Mouse (Mus musculus) intestine, embryonic 15.5 days (tissue): Measurements from ENCODE around the gene Nudt8. TPM values are rescaled to one million over a fixed set of nuclear protein-coding genes. Genes with fewer than 3 reads are reported as not detected.

ENCODE experiments used
- ATAC-seq: fragments of 200-750 bp; cut with Nextera tagmentation; 2 replicates; pipeline ENCODE4 v1.8.0; 2017; ENCODE audit warnings: moderate TSS enrichment, moderate library complexity
- H3K27ac ChIP-seq: fragments of 300-500 bp; sonication (generic); 2 replicates; pipeline ENCODE4 v1.5.1; 2015; ENCODE audit warnings: mild to moderate bottlenecking, inconsistent platforms
- H3K27me3 ChIP-seq: fragments of 300-500 bp; sonication (generic); replicated peaks from 2 replicates; pipeline ENCODE4 v1.6.1; 2015; ENCODE audit warnings: inconsistent platforms
- H3K36me3 ChIP-seq: fragments of 300-500 bp; sonication (generic); 2 replicates; pipeline ENCODE4 v1.6.1; 2015; ENCODE audit warnings: inconsistent platforms
- H3K4me1 ChIP-seq: fragments of 300-500 bp; sonication (generic); replicated peaks from 2 replicates; pipeline ENCODE4 v1.6.1; 2015; ENCODE audit warnings: inconsistent platforms
- H3K4me2 ChIP-seq: fragments of 300-500 bp; sonication (generic); replicated peaks from 2 replicates; pipeline ENCODE4 v1.6.1; 2015; ENCODE audit warnings: mild to moderate bottlenecking, inconsistent platforms
- H3K4me3 ChIP-seq: fragments of 300-500 bp; sonication (generic); replicated peaks from 2 replicates; pipeline ENCODE4 v1.5.1; 2015; ENCODE audit warnings: inconsistent platforms
- H3K9ac ChIP-seq: fragments of 300-500 bp; sonication (generic); 2 replicates; pipeline ENCODE4 v1.6.1; 2015; ENCODE audit warnings: inconsistent platforms
- H3K9me3 ChIP-seq: fragments of 300-500 bp; sonication (generic); 2 replicates; pipeline ENCODE4 v1.6.1; 2016; ENCODE audit warnings: inconsistent platforms
- WGBS: fragments of 180-500 bp; shearing (Covaris S2); methylation state at CpG from one replicate; pipeline ENCODE4 v1.1.7; 2015; 5-methylcytosine and 5-hydroxymethylcytosine counted together
- polyA plus RNA-seq: library from polyadenylated mRNA; unstranded; fragments of >200 nt; fragmentation: Nextera tagmentation; extraction: Ambion mirVana; gene quantifications from 2 replicates; pipeline ENCODE4 v1.2.1, GENCODE M21; 2015

Nudt8 gene
- polyA plus RNA-seq, 1 experiment from 2014 or later, result 33.8 TPM

GRCm38 (mm10) chr19:4003112-4003511, 2.7 kb downstream of the Nudt8 start, which contains the start of gene Doc2g:
Gene Doc2g (plus strand): TSS chr19:4003313.
- no peaks in the 10 kb centered on the region for H3K9me3 ChIP-seq
- H3K4me3 ChIP-seq, result no peak within 1 kb of the TSS
- H3K27me3 ChIP-seq, result no peaks in the 10 kb centered on the region
- no peak for ATAC-seq
- no peak within 1 kb of the TSS for H3K27ac ChIP-seq
- H3K36me3 ChIP-seq, result peaks cover 12% of the 10 kb centered on the region
- H3K4me2 ChIP-seq, result no peak within 1 kb of the TSS
- peaks cover 26% of the 10 kb centered on the region for H3K4me1 ChIP-seq
- no peak within 1 kb of the TSS for H3K9ac ChIP-seq
- WGBS, result 73% methylated on average over 1 of the region's 1 CpGs

- ATAC-seq, result no peak
- Histone ChIP-seq H3K27ac (no peak overlapping the region), H3K4me3 (no peak overlapping the region), H3K27me3 (no peaks in the 10 kb centered on the region), H3K36me3 (peaks cover 18% of the 10 kb centered on the region), H3K9me3 (no peaks in the 10 kb centered on the region), H3K9ac (no peak overlapping the region), H3K4me1 (peaks cover 26% of the 10 kb centered on the region), H3K4me2 (no peak overlapping the region)
- WGBS, result 75% methylated on average over 12 of the region's 12 CpGs
These were observed 3.3 kb downstream of the Nudt8 start for GRCm38 (mm10) chr19:4003641-4004040.

- Histone ChIP-seq H3K4me2 (no peak overlapping the region), H3K36me3 (peaks cover 24% of the 10 kb centered on the region), H3K9me3 (no peaks in the 10 kb centered on the region), H3K9ac (no peak overlapping the region), H3K4me3 (no peak overlapping the region), H3K4me1 (peaks cover 25% of the 10 kb centered on the region), H3K27ac (no peak overlapping the region), H3K27me3 (no peaks in the 10 kb centered on the region)
- WGBS, result 82% methylated on average over 15 of the region's 15 CpGs
- ATAC-seq, result no peak
These were observed 4.0 kb downstream of the Nudt8 start for GRCm38 (mm10) chr19:4004331-4004730.

- WGBS, result 82% methylated on average over 9 of the region's 9 CpGs
- no peaks in the 10 kb centered on the region for H3K27me3 ChIP-seq
- no peak for ATAC-seq
- H3K27ac ChIP-seq, result no peak overlapping the region
- no peak overlapping the region for H3K4me3 ChIP-seq
- peaks cover 24% of the 10 kb centered on the region for H3K36me3 ChIP-seq
- peaks cover 20% of the 10 kb centered on the region for H3K4me1 ChIP-seq
- no peak overlapping the region for H3K9ac ChIP-seq
- H3K4me2 ChIP-seq, result no peak overlapping the region
- no peaks in the 10 kb centered on the region for H3K9me3 ChIP-seq
These were observed 4.7 kb downstream of the Nudt8 start for GRCm38 (mm10) chr19:4005091-4005490.

DNA sequence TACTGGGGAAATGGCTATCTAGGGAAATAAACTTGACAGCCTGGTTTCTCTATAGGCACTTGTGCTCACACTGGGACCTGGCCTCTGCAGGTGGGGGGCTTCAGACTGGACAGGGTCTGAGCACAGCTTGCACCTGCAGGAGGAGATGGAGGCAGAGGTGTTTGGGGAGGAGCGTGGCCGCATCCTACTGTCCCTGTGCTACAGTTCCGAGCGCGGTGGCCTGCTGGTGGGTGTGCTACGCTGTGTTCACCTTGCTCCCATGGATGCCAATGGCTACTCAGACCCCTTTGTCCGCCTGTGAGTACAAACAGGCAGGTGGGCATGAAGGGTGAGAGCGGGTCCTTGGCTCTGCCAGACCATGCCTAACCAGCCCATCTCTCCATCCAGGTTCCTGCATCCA, 5.6 kb downstream of the Nudt8 start:
- ATAC-seq, result no peak
- Histone ChIP-seq H3K4me2 (no peak overlapping the region), H3K27me3 (no peaks in the 10 kb centered on the region), H3K4me3 (no peak overlapping the region), H3K27ac (no peak overlapping the region), H3K36me3 (peaks cover 25% of the 10 kb centered on the region), H3K9ac (no peak overlapping the region), H3K4me1 (peaks cover 18% of the 10 kb centered on the region), H3K9me3 (no peaks in the 10 kb centered on the region)
- WGBS, result 94% methylated on average over 8 of the region's 8 CpGs

DNA sequence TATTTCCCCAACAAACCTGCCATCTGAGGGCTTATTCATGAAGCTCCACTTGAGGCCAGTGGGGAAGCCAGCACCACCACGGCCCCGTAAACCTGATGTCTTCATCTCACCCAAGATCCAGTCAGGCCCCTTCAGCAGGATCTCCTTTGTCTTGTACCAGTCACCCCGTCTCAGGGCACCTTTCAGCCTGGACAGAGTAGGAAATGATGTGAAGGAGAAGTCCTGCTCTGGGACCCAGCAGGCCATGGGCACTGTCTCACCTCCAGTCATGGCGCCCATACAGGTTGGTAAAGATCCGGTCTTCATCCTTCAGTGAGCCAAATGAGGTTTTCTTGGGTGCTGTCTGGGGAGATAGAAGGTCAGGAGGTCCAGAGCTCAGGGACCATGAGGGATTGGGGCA, 10.7 kb downstream of the Nudt8 start:
- Histone ChIP-seq H3K36me3 (peaks cover 27% of the 10 kb centered on the region), H3K9me3 (no peaks in the 10 kb centered on the region), H3K4me2 (peak overlapping the region; percentile 60; the same call in 1 of the 2 replicates), H3K27me3 (no peaks in the 10 kb centered on the region), H3K4me3 (no peak overlapping the region), H3K27ac (no peak overlapping the region), H3K9ac (no peak overlapping the region), H3K4me1 (peaks cover 8% of the 10 kb centered on the region; the same call in 1 of the 2 replicates)
- no peak for ATAC-seq
- WGBS, result 93% methylated on average over 5 of the region's 5 CpGs

DNA sequence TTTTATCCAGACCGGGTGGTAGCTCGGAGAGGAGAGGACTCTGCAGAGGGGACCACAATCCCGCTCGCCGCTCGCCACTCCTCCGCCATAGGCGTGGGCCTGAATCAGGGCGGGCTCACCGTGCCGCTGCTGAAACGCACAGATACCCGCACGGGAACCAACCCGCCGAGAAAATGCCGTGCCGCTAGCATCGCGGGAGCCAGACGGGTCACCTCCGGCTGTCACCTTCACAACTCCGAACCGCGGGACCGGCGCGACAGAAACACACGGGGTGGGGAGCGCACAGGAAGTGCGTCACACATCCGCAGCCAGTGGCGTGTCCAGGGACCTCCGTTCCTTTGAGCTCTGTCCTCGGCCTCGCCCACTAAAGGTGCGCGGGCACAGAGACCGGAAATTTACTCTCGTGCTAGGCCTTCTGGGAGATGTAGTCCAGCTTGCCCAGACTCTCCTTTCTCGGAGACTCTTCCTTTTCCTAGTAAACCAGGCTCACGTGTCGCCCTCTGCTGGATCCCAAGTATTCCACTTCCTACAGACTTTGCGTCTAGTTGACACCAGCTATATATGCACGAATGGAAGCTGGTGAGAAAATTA, 12.1 kb downstream of the Nudt8 start, which contains the start of gene Ndufv1:
TSS of gene Ndufv1 (minus strand) at position 375 of the 591 bp plus-strand sequence.
- Histone ChIP-seq H3K4me3 (peak within 1 kb of the TSS; percentile 80), H3K27ac (peak within 1 kb of the TSS; percentile 41; the same call in 1 of the 2 replicates), H3K4me1 (peaks cover 8% of the 10 kb centered on the region; the same call in 1 of the 2 replicates), H3K9me3 (no peaks in the 10 kb centered on the region), H3K4me2 (peak within 1 kb of the TSS; percentile 65), H3K27me3 (no peaks in the 10 kb centered on the region), H3K36me3 (peaks cover 20% of the 10 kb centered on the region), H3K9ac (peak within 1 kb of the TSS; percentile 69)
- under 1% methylated on average over 45 of the region's 45 CpGs for WGBS
- peak; percentile 99 for ATAC-seq

GRCm38 (mm10) chr19:4013066-4013465, 12.7 kb downstream of the Nudt8 start:
- H3K36me3 ChIP-seq, result peaks cover 15% of the 10 kb centered on the region
- H3K4me3 ChIP-seq, result peak overlapping the region; percentile 80
- peak overlapping the region; percentile 44 for H3K9ac ChIP-seq
- WGBS, result 15% methylated on average over 9 of the region's 9 CpGs
- H3K27ac ChIP-seq, result no peak overlapping the region
- no peaks in the 10 kb centered on the region for H3K27me3 ChIP-seq
- ATAC-seq, result peak; percentile 48
- H3K9me3 ChIP-seq, result no peaks in the 10 kb centered on the region
- peak overlapping the region; percentile 65 for H3K4me2 ChIP-seq
- H3K4me1 ChIP-seq, result peaks cover 8% of the 10 kb centered on the region; the same call in 1 of the 2 replicates

- no peak overlapping the region for H3K4me3 ChIP-seq
- H3K4me2 ChIP-seq, result no peak overlapping the region
- no peak overlapping the region for H3K9ac ChIP-seq
- 0 out of 2 replicates have a peak, but pooled peaks cover 3% of the 10 kb centered on the region for H3K36me3 ChIP-seq
- H3K27me3 ChIP-seq, result no peaks in the 10 kb centered on the region
- no peaks in the 10 kb centered on the region for H3K9me3 ChIP-seq
- no peak for ATAC-seq
- H3K27ac ChIP-seq, result no peak overlapping the region
- peaks cover 11% of the 10 kb centered on the region; the same call in 1 of the 2 replicates for H3K4me1 ChIP-seq
These were observed 14.4 kb downstream of the Nudt8 start for GRCm38 (mm10) chr19:4014802-4015201.

DNA sequence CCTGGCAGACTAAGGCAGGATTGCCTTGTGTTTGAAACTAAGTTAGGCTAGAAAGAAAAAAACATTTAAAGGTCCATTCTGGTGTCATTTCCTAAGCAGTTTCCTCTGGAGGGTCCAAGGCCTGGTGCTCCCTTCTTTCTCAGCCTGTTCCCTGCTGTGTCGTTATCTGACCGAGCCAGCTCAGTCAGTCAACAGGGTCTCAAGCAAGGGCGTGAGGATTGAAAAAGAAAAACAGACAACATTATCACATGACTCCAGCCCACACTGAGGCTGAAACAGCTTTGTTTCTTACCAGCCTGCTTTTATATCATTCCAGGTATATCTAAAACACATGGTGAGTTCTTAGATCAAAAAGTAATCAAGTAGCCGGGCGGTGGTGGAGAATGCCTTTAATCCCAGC, 15.3 kb downstream of the Nudt8 start:
- Histone ChIP-seq H3K4me2 (no peak overlapping the region), H3K27ac (no peak overlapping the region), H3K4me3 (no peak overlapping the region), H3K27me3 (no peaks in the 10 kb centered on the region), H3K9me3 (no peaks in the 10 kb centered on the region), H3K9ac (no peak overlapping the region), H3K4me1 (peaks cover 11% of the 10 kb centered on the region; the same call in 1 of the 2 replicates), H3K36me3 (0 out of 2 replicates have a peak, but pooled peaks cover 3% of the 10 kb centered on the region)
- 66% methylated on average over 5 of the region's 5 CpGs for WGBS
- ATAC-seq, result no peak

DNA sequence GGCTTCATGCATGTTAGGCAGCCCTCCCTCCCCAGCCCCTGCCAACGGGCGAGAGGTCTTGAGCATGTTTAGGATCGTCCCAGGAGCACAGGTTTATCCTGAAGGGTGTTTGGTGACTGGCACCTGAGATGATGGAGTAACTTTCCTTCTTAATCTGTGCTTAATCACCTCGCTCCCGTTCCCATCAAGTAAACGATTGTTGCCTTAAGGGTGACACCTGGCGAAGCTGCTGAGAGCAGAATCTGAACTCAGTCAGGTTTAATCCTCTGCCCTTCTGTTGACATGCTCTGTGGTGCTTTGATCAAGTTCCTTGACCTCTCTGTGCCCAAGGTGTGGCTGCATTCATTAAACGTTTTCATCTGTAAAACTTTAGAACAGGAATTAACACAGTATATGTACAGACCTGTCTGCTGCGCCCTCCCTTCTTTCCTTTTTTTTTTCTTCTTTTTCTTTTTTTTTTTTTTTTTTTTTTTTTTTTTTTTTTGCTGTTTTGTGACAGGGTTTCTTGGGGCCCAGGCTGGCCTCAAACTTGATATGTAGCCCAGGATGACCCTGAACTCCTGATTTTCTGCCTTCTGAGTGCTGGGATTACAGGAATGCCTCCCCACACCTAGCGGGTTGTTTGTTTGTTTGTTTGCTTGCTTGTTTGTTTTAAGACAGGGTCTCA, 17.7 kb downstream of the Nudt8 start:
- no peak for ATAC-seq
- H3K9me3 ChIP-seq, result no peaks in the 10 kb centered on the region
- no peak overlapping the region for H3K27ac ChIP-seq
- no peak overlapping the region for H3K9ac ChIP-seq
- no peaks in the 10 kb centered on the region for H3K36me3 ChIP-seq
- H3K4me1 ChIP-seq, result peaks cover 3% of the 10 kb centered on the region; the same call in 1 of the 2 replicates
- no peak overlapping the region for H3K4me2 ChIP-seq
- WGBS, result 66% methylated on average over 10 of the region's 10 CpGs
- H3K27me3 ChIP-seq, result no peaks in the 10 kb centered on the region
- H3K4me3 ChIP-seq, result no peak overlapping the region

GRCm38 (mm10) chr19:4018743-4019583, 18.6 kb downstream of the Nudt8 start:
- H3K4me3 ChIP-seq, result no peak overlapping the region
- H3K4me2 ChIP-seq, result peak overlapping the region; percentile 2; the same call in 1 of the 2 replicates
- peak; percentile 94 for ATAC-seq
- no peak overlapping the region for H3K27ac ChIP-seq
- no peak overlapping the region for H3K9ac ChIP-seq
- H3K36me3 ChIP-seq, result no peaks in the 10 kb centered on the region
- H3K9me3 ChIP-seq, result no peaks in the 10 kb centered on the region
- no peaks in the 10 kb centered on the region for H3K27me3 ChIP-seq
- peaks cover 3% of the 10 kb centered on the region; the same call in 1 of the 2 replicates for H3K4me1 ChIP-seq
- 31% methylated on average over 18 of the region's 18 CpGs for WGBS
